Mouse (Mus musculus): ENCODE results near the gene Naga.

- TF ChIP-seq CTCF (conservative IDR thresholded peaks at IDR 0.05; ENCODE audit: low read length) (no peak), NANOG (IDR thresholded peaks at IDR 0.05; ENCODE audit: borderline replicate concordance, low read length) (no peak), POU5F1 (IDR thresholded peaks at IDR 0.05; ENCODE audit: borderline replicate concordance, low read length) (no peak)
Measured at GRCm38 (mm10) chr15:82378261-82379180, 39.8 kb upstream of the Naga start.
